ENCODE assay signal across 8 mouse cellular contexts in the genomic region with DNA sequence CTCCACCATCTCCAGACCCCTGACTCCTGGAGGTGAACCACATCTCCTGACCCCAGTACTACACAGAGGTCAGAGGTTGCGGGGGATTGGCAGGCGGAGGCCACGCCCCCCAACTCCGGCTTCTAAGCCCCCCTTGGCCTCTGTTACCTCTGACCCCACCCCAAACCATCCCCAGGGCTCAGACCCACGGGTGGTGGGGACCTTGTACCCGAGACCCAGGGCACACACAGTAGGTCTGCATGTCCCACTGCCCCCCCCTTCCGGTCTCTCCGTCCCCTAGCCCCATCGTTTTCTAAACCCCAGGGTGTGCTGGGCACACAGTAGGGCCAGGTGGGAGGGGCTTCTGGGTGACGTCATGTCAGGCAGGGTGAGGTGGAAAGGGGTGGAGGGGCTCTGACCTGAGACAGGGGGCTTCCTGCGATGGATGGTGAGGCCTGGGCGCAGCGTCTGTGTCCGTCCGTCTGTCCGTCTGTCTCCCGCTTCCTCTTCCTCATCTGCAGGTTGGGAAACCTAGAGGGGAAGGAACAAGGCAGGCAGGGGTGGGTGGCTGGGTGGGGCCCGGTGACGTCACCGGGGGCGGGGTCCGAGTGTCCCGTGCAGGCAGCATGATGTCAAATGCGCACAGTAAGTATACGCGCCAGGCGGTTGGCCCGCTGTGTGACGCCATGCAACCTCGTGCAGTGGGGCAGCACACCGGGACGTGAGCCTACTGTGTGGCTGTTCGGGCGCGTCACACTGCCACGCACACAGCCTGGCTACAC. TPM values are rescaled to one million over a fixed set of nuclear protein-coding genes. Genes with fewer than 3 reads are reported as not detected.
DNase-seq lines count a peak whose midpoint lies in the region; ATAC-seq and TF ChIP-seq lines count a peak whose summit lies in the region.

Gene Csf2ra (minus strand): TSS at position 489 of the 761 bp plus-strand sequence.

- H3K4me1 ChIP-seq in E14TG2a.4 (replicated peaks; ENCODE audit: low read depth, low read length) = 0 out of 2 replicates have a peak, but pooled peaks cover 2% of the 10 kb centered on the region
- H3K4me1 ChIP-seq in embryonic facial prominence, embryonic 13.5 days = no peaks in the 10 kb centered on the region; the same call in 1 of the 2 replicates
- H3K4me1 ChIP-seq in lung, embryonic 14.5 days (ENCODE audit: insufficient read depth) = no peaks in the 10 kb centered on the region

- peak within 1 kb of the TSS; percentile 65 for H3K4me2 ChIP-seq in embryonic facial prominence, embryonic 13.5 days
- peak within 1 kb of the TSS; percentile 65 for H3K4me2 ChIP-seq in lung, embryonic 14.5 days

- TF ChIP-seq CTCF in E14TG2a.4 (conservative IDR thresholded peaks at IDR 0.05; ENCODE audit: low read length) = no peak
- no peak for TF ChIP-seq CTCF in lung, embryonic 14.5 days (IDR thresholded peaks at IDR 0.05; ENCODE audit: low read depth)

- peaks cover 9% of the 10 kb centered on the region for H3K9me3 ChIP-seq in E14TG2a.4 (ENCODE audit: low read length)
- H3K9me3 ChIP-seq in embryonic facial prominence, embryonic 13.5 days = 0 out of 2 replicates have a peak, but pooled peaks cover 4% of the 10 kb centered on the region
- H3K9me3 ChIP-seq in lung, embryonic 14.5 days (ENCODE audit: low read depth, low read length) = peaks cover 5% of the 10 kb centered on the region; the same call in 1 of the 2 replicates

- no peak for ATAC-seq in embryonic facial prominence, embryonic 13.5 days (ENCODE audit: insufficient number of reproducible peaks, insufficient read depth, low FRiP score, low TSS enrichment, low read depth)
- ATAC-seq in lung, embryonic 14.5 days (ENCODE audit: insufficient read depth) = no peak; the same call in 1 of the 2 replicates
- ATAC-seq in neutrophil, adult 5-6 weeks (ENCODE audit: extremely low read depth, insufficient number of reproducible peaks, low FRiP score, poor library complexity, severe bottlenecking) = peak; percentile 27

- H3K4me3 ChIP-seq in E14TG2a.4 (replicated peaks; ENCODE audit: low read length) = peak within 1 kb of the TSS; percentile 78
- peak within 1 kb of the TSS; percentile 59 for H3K4me3 ChIP-seq in embryonic facial prominence, embryonic 13.5 days
- peak within 1 kb of the TSS; percentile 55 for H3K4me3 ChIP-seq in lung, embryonic 14.5 days (ENCODE audit: low read depth, low read length)

- peak within 1 kb of the TSS; percentile 55; the same call in 1 of the 2 replicates for H3K9ac ChIP-seq in embryonic facial prominence, embryonic 13.5 days
- peak within 1 kb of the TSS; percentile 39 for H3K9ac ChIP-seq in lung, embryonic 14.5 days

- peak; percentile 29 for DNase-seq in adrenal gland, adult 2 months
- DNase-seq in heart, postnatal 36 days = peak; percentile 23 to 26
- DNase-seq in layer of hippocampus, adult 8-10 months (ENCODE audit: low spot score in 2 of 2) = peak; percentile 9 to 28
- peak; percentile 13 for DNase-seq in lung, embryonic 14.5 days
- no peak for DNase-seq in c-Kit-positive CD71-positive TER-119-positive erythroid progenitor cells, embryonic 14.5 days (ENCODE audit: low spot score)

- intact Hi-C loops in heart, postnatal 36 days (cut with DNase I) = no loop called here

- H3K27ac ChIP-seq in embryonic facial prominence, embryonic 13.5 days = peak within 1 kb of the TSS; percentile 82
- peak within 1 kb of the TSS; percentile 92 for H3K27ac ChIP-seq in lung, embryonic 14.5 days (ENCODE audit: low read depth)

- no peaks in the 10 kb centered on the region for H3K27me3 ChIP-seq in E14TG2a.4 (ENCODE audit: insufficient read depth, low read length)
- H3K27me3 ChIP-seq in embryonic facial prominence, embryonic 13.5 days = no peaks in the 10 kb centered on the region
- H3K27me3 ChIP-seq in lung, embryonic 14.5 days (ENCODE audit: insufficient read depth, low read length) = no peaks in the 10 kb centered on the region

- no peaks in the 10 kb centered on the region for H3K36me3 ChIP-seq in E14TG2a.4 (ENCODE audit: insufficient read depth, low read length)
- no peaks in the 10 kb centered on the region for H3K36me3 ChIP-seq in embryonic facial prominence, embryonic 13.5 days
- H3K36me3 ChIP-seq in lung, embryonic 14.5 days (ENCODE audit: insufficient read depth) = no peaks in the 10 kb centered on the region

- 59% methylated on average over 36 of the region's 36 CpGs for WGBS in embryonic facial prominence, embryonic 13.5 days
- WGBS in lung, embryonic 14.5 days = 54% methylated on average over 36 of the region's 36 CpGs

RNA-seq across cellular contexts. Expression of gene Csf2ra, which starts in this region (rescaled TPM):
- 10 to 100 TPM; 24.5 to 29.1 TPM for total RNA-seq in adrenal gland, adult 2 months (2021)
- polyA plus RNA-seq in adrenal gland, adult 2 months (2012; rRNA removed) = 401 and 465 TPM in 2 replicates
- 36.7 and 40.4 TPM in 2 replicates for polyA plus RNA-seq in embryonic facial prominence, embryonic 13.5 days (2015; fragmentation: Nextera tagmentation; extraction: Ambion mirVana)
- 1 to 10 TPM; 6.7 to 8.1 TPM for total RNA-seq in heart, postnatal 36 days (2021)
- total RNA-seq in layer of hippocampus, adult 8-10 months (2022) = 10 to 100 TPM; 38.8 to 50.3 (median 43.9) TPM
- 24.4 and 24.6 TPM in 2 replicates for polyA plus RNA-seq in lung, embryonic 14.5 days (2014; fragmentation: Nextera tagmentation; extraction: Ambion mirVana)
- 168 and 172 TPM in 2 replicates for total RNA-seq in neutrophil, adult 5-6 weeks (2017)
